In the genomic region with DNA sequence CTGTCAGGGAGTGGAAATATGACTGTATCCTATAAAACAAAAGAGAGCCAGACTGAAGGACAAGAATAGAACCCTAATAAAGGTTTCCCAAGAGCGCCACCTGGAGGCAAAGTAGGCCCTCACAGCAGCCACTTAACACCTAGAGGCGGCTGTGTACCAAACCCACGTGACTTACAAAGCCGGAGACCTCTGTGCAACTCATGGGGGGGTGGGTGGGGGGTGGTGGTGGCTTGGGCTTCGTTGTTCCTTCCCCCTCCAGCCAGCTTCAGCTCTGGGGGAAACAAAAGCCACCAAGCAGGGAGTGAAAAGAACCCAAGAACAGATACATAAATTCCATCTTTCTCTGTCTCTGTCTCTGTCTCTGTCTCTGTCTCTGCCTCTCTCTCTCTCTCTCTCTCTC, we compare ENCODE assay signal across 7 mouse cellular contexts. TPM values are rescaled to one million over a fixed set of nuclear protein-coding genes. Genes with fewer than 3 reads are reported as not detected.
A peak's percentile ranks its signal among the peaks of the same experiment; 100 is the strongest.
DNase-seq lines count a peak whose midpoint lies in the region; ATAC-seq and TF ChIP-seq lines count a peak whose summit lies in the region.

No protein-coding gene starts in this region.

- TF ChIP-seq CTCF in G1E (IDR thresholded peaks at IDR 0.05; ENCODE audit: low read depth, low read length): 0 out of 2 replicates have a peak, but pooled peaks have one; percentile 35

- no peak overlapping the region for H3K27ac ChIP-seq in embryonic facial prominence, embryonic 11.5 days (replicated peaks; ENCODE audit: low read depth, low read length)
- H3K27ac ChIP-seq in heart, embryonic 14.5 days (replicated peaks in 1 of 2; ENCODE audit: control insufficient read depth in 1 of 2, insufficient read depth in 1 of 2, low read depth in 2 of 2, low read length in 2 of 2): no peak overlapping the region

- H3K4me1 ChIP-seq in G1E (ENCODE audit: insufficient read depth, low read depth, low read length): peaks cover 7% of the 10 kb centered on the region
- H3K4me1 ChIP-seq in embryonic facial prominence, embryonic 11.5 days (ENCODE audit: control insufficient read depth, insufficient read depth, low read length): no peaks in the 10 kb centered on the region
- H3K4me1 ChIP-seq in heart, embryonic 14.5 days (ENCODE audit: control insufficient read depth in 2 of 2, insufficient read depth in 2 of 2, low read length in 2 of 2): 0 out of 4 replicates have a peak, but pooled peaks cover 0 to 2% of the 10 kb centered on the region in 2 experiments

- no peaks in the 10 kb centered on the region for H3K9me3 ChIP-seq in G1E (replicated peaks)
- no peaks in the 10 kb centered on the region for H3K9me3 ChIP-seq in embryonic facial prominence, embryonic 11.5 days (replicated peaks; ENCODE audit: control insufficient read depth, low read length)
- H3K9me3 ChIP-seq in heart, embryonic 14.5 days (ENCODE audit: control insufficient read depth, low read length): no peaks in the 10 kb centered on the region

- H3K4me2 ChIP-seq in embryonic facial prominence, embryonic 11.5 days (ENCODE audit: low read depth, low read length): no peak overlapping the region
- H3K4me2 ChIP-seq in heart, embryonic 14.5 days (ENCODE audit: low read length): peak overlapping the region; percentile 47

- DNase-seq in G1E (ENCODE audit: low spot score): no peak
- peak; percentile 65 for DNase-seq in adrenal gland, adult 8-10 months
- peak; percentile 79 for DNase-seq in embryonic facial prominence, embryonic 11.5 days (ENCODE audit: low spot score)
- peak; percentile 92 to 96 for DNase-seq in kidney, postnatal 36 days
- peak; percentile 94 for DNase-seq in lung, postnatal 10 days
- DNase-seq in spleen, adult 12 weeks (ENCODE audit: low spot score): peak; percentile 60

- H3K27me3 ChIP-seq in G1E (ENCODE audit: insufficient read depth, low read length): peaks cover 21% of the 10 kb centered on the region
- no peaks in the 10 kb centered on the region for H3K27me3 ChIP-seq in embryonic facial prominence, embryonic 11.5 days (ENCODE audit: control insufficient read depth, insufficient read depth, low read length)
- H3K27me3 ChIP-seq in heart, embryonic 14.5 days (ENCODE audit: control insufficient read depth, insufficient read depth, low read length): no peaks in the 10 kb centered on the region

- 0% methylated on average over 5 of the region's 5 CpGs for WGBS in embryonic facial prominence, embryonic 11.5 days
- 4% methylated on average over 5 of the region's 5 CpGs for WGBS in heart, embryonic 14.5 days

- H3K36me3 ChIP-seq in G1E (replicated peaks): no peaks in the 10 kb centered on the region
- H3K36me3 ChIP-seq in embryonic facial prominence, embryonic 11.5 days (replicated peaks; ENCODE audit: control insufficient read depth, insufficient read depth, low read depth, low read length): no peaks in the 10 kb centered on the region
- no peaks in the 10 kb centered on the region for H3K36me3 ChIP-seq in heart, embryonic 14.5 days (ENCODE audit: control insufficient read depth, insufficient read depth, low read length)

- H3K4me3 ChIP-seq in G1E (ENCODE audit: low read depth, low read length): no peak overlapping the region
- no peak overlapping the region for H3K4me3 ChIP-seq in embryonic facial prominence, embryonic 11.5 days (ENCODE audit: low read depth, low read length)
- no peak overlapping the region for H3K4me3 ChIP-seq in heart, embryonic 14.5 days (ENCODE audit: control insufficient read depth in 1 of 2, insufficient read depth in 1 of 2, low read depth in 1 of 2, low read length in 2 of 2)

- H3K9ac ChIP-seq in embryonic facial prominence, embryonic 11.5 days (replicated peaks; ENCODE audit: low read length): no peak overlapping the region
- no peak overlapping the region for H3K9ac ChIP-seq in heart, embryonic 14.5 days (ENCODE audit: low read length)

- ATAC-seq in G1E (ENCODE audit: extremely low read depth, insufficient number of reproducible peaks, low FRiP score, poor library complexity, severe bottlenecking): no peak
- ATAC-seq in embryonic facial prominence, embryonic 11.5 days (replicated peaks; ENCODE audit: insufficient number of reproducible peaks, low FRiP score, low TSS enrichment, low read depth): no peak
- ATAC-seq in heart, embryonic 14.5 days (ENCODE audit: insufficient number of reproducible peaks, insufficient read depth, low FRiP score, low read depth): peak; percentile 35; the same call in 1 of the 2 replicates

RNA-seq across cellular contexts. Expression of a gene that starts 6.6 kb away (rescaled TPM):
- total RNA-seq in G1E (2014; fragmentation: Nextera tagmentation) (not detected in 2 replicates), G1E (2017) (0.05 TPM in 1 of 2 replicates, not detected in the other)
- polyA plus RNA-seq in G1E (2012): not detected in 2 replicates
- total RNA-seq in adrenal gland, adult 8-10 months (2022): 1 to 10 TPM; 1.4 to 4.8 (median 3.4) TPM
- not detected in 2 replicates for polyA plus RNA-seq in embryonic facial prominence, embryonic 11.5 days (2014; fragmentation: Nextera tagmentation; extraction: Ambion mirVana)
- polyA plus RNA-seq in heart, embryonic 14.5 days (2014; fragmentation: Nextera tagmentation; extraction: Ambion mirVana): not detected in 2 replicates

RNA-seq across cellular contexts. Expression of a gene that starts 12.5 kb away (rescaled TPM):
- total RNA-seq in G1E (2014; fragmentation: Nextera tagmentation) (496 and 593 TPM in 2 replicates), G1E (2017) (96.8 and 125 TPM in 2 replicates)
- 195 and 253 TPM in 2 replicates for polyA plus RNA-seq in G1E (2012)
- 10 to 100 TPM; 81.9 to 90.7 (median 84.3) TPM for total RNA-seq in adrenal gland, adult 8-10 months (2022)
- 171 and 191 TPM in 2 replicates for polyA plus RNA-seq in embryonic facial prominence, embryonic 11.5 days (2014; fragmentation: Nextera tagmentation; extraction: Ambion mirVana)
- polyA plus RNA-seq in heart, embryonic 14.5 days (2014; fragmentation: Nextera tagmentation; extraction: Ambion mirVana): 61.9 and 64.7 TPM in 2 replicates

RNA-seq across cellular contexts. Expression of a gene that starts 17.2 kb away (rescaled TPM):
- not detected in 2 replicates for total RNA-seq in G1E (2014; fragmentation: Nextera tagmentation)
- 0.06 and 0.11 TPM in 2 replicates for total RNA-seq in G1E (2017)
- not detected in 2 replicates for polyA plus RNA-seq in G1E (2012)
- total RNA-seq in adrenal gland, adult 8-10 months (2022): 1 to 10 TPM; 2.9 to 7.5 (median 5.2) TPM
- 8.0 TPM in 2 replicates for polyA plus RNA-seq in embryonic facial prominence, embryonic 11.5 days (2014; fragmentation: Nextera tagmentation; extraction: Ambion mirVana)
- polyA plus RNA-seq in heart, embryonic 14.5 days (2014; fragmentation: Nextera tagmentation; extraction: Ambion mirVana): 116 and 122 TPM in 2 replicates

Comparison
In these comparisons a context has a peak if more than half of its experiments do, and no peak if none do; other contexts are left out.
1. RNA of a gene that starts 17.2 kb away (polyA plus RNA-seq): 116 to 122 TPM in heart, embryonic 14.5 days; 8.0 TPM in embryonic facial prominence, embryonic 11.5 days and not detected in G1E; every median in the first group is over 10 times any median in the second.